Mouse (Mus musculus) embryonic facial prominence, embryonic 12.5 days (tissue): ENCODE data around the gene Als2. TPM values are rescaled to one million over a fixed set of nuclear protein-coding genes. Genes with fewer than 3 reads are reported as not detected.

Experiments
- ATAC-seq: fragments of 200-750 bp; cut with Nextera tagmentation; 2 replicates; pipeline ENCODE4 v1.8.0; 2017; ENCODE audit not compliant: insufficient number of reproducible peaks, insufficient read depth, low FRiP score, low TSS enrichment
- H3K27ac ChIP-seq: fragments of 300-500 bp; sonication (generic); 2 replicates; pipeline ENCODE4 v1.5.1; 2016; ENCODE audit warnings: mild to moderate bottlenecking
- H3K27me3 ChIP-seq: fragments of 300-500 bp; sonication (generic); 2 replicates; pipeline ENCODE4 v1.6.1; 2016; ENCODE audit warnings: mild to moderate bottlenecking, moderate library complexity
- H3K36me3 ChIP-seq: fragments of 300-500 bp; sonication (generic); 2 replicates; pipeline ENCODE4 v1.6.1; 2016; ENCODE audit warnings: mild to moderate bottlenecking
- H3K4me1 ChIP-seq: fragments of 300-500 bp; sonication (generic); 2 replicates; pipeline ENCODE4 v1.6.1; 2016
- H3K4me2 ChIP-seq: fragments of 300-500 bp; sonication (generic); replicated peaks from 2 replicates; pipeline ENCODE4 v1.6.1; 2016; ENCODE audit warnings: mild to moderate bottlenecking, moderate library complexity
- H3K4me3 ChIP-seq: fragments of 300-500 bp; sonication (generic); 2 replicates; pipeline ENCODE4 v1.5.1; 2016; ENCODE audit warnings: mild to moderate bottlenecking
- H3K9ac ChIP-seq: fragments of 300-500 bp; sonication (generic); 2 replicates; pipeline ENCODE4 v1.6.1; 2016; ENCODE audit warnings: mild to moderate bottlenecking, moderate library complexity
- H3K9me3 ChIP-seq: fragments of 300-500 bp; sonication (generic); 2 replicates; pipeline ENCODE4 v1.6.1; 2016; ENCODE audit warnings: mild to moderate bottlenecking, moderate library complexity
- WGBS: fragments of 180-500 bp; shearing (Covaris S2); methylation state at CpG from one replicate; pipeline ENCODE4 v1.1.7; 2016; 5-methylcytosine and 5-hydroxymethylcytosine counted together
- polyA plus RNA-seq: library from polyadenylated mRNA; unstranded; fragments of >200 nt; fragmentation: Nextera tagmentation; extraction: Ambion mirVana; gene quantifications from 2 replicates; pipeline ENCODE4 v1.2.1, GENCODE M21; 2016

Gene Als2
- polyA plus RNA-seq, 1 experiment from 2014 or later = 15.4 TPM

DNA sequence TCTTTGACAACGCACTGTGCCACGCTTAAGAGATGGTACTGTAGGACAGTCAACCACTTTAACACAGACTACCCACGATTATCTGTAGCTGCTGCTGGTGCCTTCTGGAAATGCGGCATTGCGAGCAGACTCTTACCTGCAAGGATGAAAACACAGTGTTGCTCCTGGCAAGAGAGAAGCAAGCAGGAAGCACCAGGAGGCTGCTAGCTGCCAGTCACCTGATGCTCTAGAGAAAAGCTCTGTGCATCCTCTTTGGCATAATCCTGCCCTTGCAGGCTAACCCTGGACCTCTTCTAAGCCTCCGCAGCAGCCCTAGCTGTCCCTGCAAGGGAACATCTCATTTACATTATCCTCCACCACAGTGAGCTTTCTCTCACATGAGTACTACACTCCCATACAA is 75.6 kb downstream of the Als2 start:
- Histone ChIP-seq H3K9me3 (no peaks in the 10 kb centered on the region), H3K36me3 (peaks cover 17% of the 10 kb centered on the region), H3K27ac (no peak overlapping the region), H3K4me1 (peaks cover 10% of the 10 kb centered on the region; the same call in 1 of the 2 replicates), H3K27me3 (no peaks in the 10 kb centered on the region), H3K9ac (no peak overlapping the region), H3K4me2 (no peak overlapping the region), H3K4me3 (no peak overlapping the region)
- 72% methylated on average over 6 of the region's 6 CpGs for WGBS
- no peak for ATAC-seq

DNA sequence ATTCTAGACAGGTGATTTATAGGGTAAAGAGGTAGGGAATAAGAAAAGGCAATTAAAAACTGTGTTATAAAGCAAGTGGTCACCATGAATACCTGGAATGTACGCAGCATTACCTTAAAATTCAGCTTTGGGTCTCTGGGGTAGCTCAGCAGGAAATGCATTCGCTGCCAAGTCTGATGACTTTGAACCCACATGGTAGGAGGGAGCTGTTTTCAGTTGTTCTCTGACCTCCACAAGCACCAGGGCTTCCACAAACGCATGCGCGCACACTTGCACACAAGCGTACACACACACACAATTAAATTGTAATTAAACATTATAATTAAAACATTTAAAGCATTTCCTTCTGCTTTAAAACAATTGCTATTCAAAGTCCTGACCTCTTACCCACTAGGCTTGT is 76.2 kb downstream of the Als2 start:
- no peak for ATAC-seq
- H3K4me1 ChIP-seq = peaks cover 10% of the 10 kb centered on the region; the same call in 1 of the 2 replicates
- H3K9ac ChIP-seq = no peak overlapping the region
- no peak overlapping the region for H3K27ac ChIP-seq
- H3K4me2 ChIP-seq = no peak overlapping the region
- no peaks in the 10 kb centered on the region for H3K9me3 ChIP-seq
- no peak overlapping the region for H3K4me3 ChIP-seq
- peaks cover 12% of the 10 kb centered on the region for H3K36me3 ChIP-seq
- 84% methylated on average over 6 of the region's 6 CpGs for WGBS
- no peaks in the 10 kb centered on the region for H3K27me3 ChIP-seq

GRCm38 (mm10) chr1:59159136-59159535 is 77.9 kb downstream of the Als2 start:
- Histone ChIP-seq H3K27me3 (no peaks in the 10 kb centered on the region), H3K4me2 (no peak overlapping the region)
- ATAC-seq = no peak

GRCm38 (mm10) chr1:59158498-59158897 is 78.5 kb downstream of the Als2 start:
- 77% methylated on average over 7 of the region's 7 CpGs for WGBS
- no peak overlapping the region for H3K9ac ChIP-seq
- no peak overlapping the region for H3K27ac ChIP-seq

More at GRCm38 (mm10) chr1:59159136-59159535, 77.9 kb downstream of the Als2 start:
- peaks cover 10% of the 10 kb centered on the region; the same call in 1 of the 2 replicates for H3K4me1 ChIP-seq
- no peak overlapping the region for H3K27ac ChIP-seq
- no peak overlapping the region for H3K9ac ChIP-seq
- H3K4me3 ChIP-seq = no peak overlapping the region
- peaks cover 10% of the 10 kb centered on the region for H3K36me3 ChIP-seq
- no peaks in the 10 kb centered on the region for H3K9me3 ChIP-seq
- WGBS = 90% methylated on average over 3 of the region's 3 CpGs

DNA sequence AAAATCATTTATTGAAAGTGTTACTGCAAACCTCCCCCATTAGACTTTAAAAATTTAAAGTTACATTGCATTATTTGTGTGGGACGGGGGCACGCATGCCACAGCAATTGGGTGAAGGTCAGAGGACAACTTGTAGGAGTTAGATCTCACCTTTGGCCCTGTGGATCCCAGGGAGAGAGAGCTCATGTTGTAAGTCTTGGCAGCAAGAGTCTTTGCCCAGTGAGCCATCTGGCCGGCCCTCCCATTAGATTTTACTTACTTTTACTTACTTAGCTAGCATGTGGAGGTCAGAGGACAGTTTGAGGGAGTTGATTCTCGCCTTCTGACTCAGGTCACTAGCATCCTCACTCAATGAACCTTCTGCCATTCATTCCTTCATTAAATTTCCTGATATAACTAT is 79.2 kb downstream of the Als2 start:
- ATAC-seq = no peak
- Histone ChIP-seq H3K27me3 (no peaks in the 10 kb centered on the region), H3K9me3 (no peaks in the 10 kb centered on the region), H3K36me3 (0 out of 2 replicates have a peak, but pooled peaks cover under 1% of the 10 kb centered on the region), H3K27ac (no peak overlapping the region), H3K4me3 (no peak overlapping the region), H3K4me2 (no peak overlapping the region), H3K4me1 (0 out of 2 replicates have a peak, but pooled peaks cover 4% of the 10 kb centered on the region), H3K9ac (no peak overlapping the region)
- 85% methylated on average over 4 of the region's 4 CpGs for WGBS

More at GRCm38 (mm10) chr1:59158498-59158897, 78.5 kb downstream of the Als2 start:
- no peaks in the 10 kb centered on the region for H3K9me3 ChIP-seq
- peaks cover 7% of the 10 kb centered on the region for H3K36me3 ChIP-seq
- H3K4me2 ChIP-seq = no peak overlapping the region
- H3K4me1 ChIP-seq = peaks cover 10% of the 10 kb centered on the region; the same call in 1 of the 2 replicates
- ATAC-seq = no peak
- no peaks in the 10 kb centered on the region for H3K27me3 ChIP-seq
- H3K4me3 ChIP-seq = no peak overlapping the region

- H3K9ac ChIP-seq = no peak overlapping the region
- WGBS = 73% methylated on average over 4 of the region's 4 CpGs
- no peaks in the 10 kb centered on the region for H3K27me3 ChIP-seq
- no peak overlapping the region for H3K4me3 ChIP-seq
- no peaks in the 10 kb centered on the region for H3K4me1 ChIP-seq
- H3K4me2 ChIP-seq = no peak overlapping the region
- no peak overlapping the region for H3K27ac ChIP-seq
- no peak for ATAC-seq
- H3K9me3 ChIP-seq = no peaks in the 10 kb centered on the region
- H3K36me3 ChIP-seq = no peaks in the 10 kb centered on the region
Observed at GRCm38 (mm10) chr1:59152346-59152745, 84.7 kb downstream of the Als2 start.

DNA sequence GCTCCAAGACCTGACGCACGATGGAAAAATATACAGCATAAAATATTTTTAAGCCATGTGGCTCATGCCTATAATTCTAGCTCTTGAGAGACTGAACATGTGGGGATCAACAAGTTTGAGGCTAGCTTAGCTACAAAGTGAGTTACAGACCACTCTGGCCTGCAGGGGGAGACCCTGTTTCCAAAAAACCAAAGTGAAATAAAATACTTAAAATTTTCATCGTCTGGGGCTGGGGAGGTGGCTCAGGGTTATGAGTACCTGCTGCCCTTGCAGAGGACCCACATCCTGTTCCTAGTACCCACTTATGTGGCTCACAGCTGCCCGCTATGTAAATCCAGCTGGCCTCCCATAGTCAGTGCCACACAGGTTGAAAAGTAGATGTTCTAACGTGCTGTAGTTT is 86.5 kb downstream of the Als2 start:
- ATAC-seq = no peak
- 73% methylated on average over 5 of the region's 5 CpGs for WGBS

GRCm38 (mm10) chr1:59144543-59144942 is 92.5 kb downstream of the Als2 start:
- Histone ChIP-seq H3K4me3 (no peak overlapping the region), H3K36me3 (no peaks in the 10 kb centered on the region), H3K9me3 (no peaks in the 10 kb centered on the region), H3K27me3 (no peaks in the 10 kb centered on the region), H3K9ac (no peak overlapping the region), H3K4me2 (no peak overlapping the region), H3K27ac (no peak overlapping the region), H3K4me1 (no peaks in the 10 kb centered on the region)
- WGBS = 77% methylated on average over 10 of the region's 10 CpGs
- ATAC-seq = no peak

More for the DNA sequence above, 86.5 kb downstream of the Als2 start:
- no peak overlapping the region for H3K4me2 ChIP-seq
- H3K27me3 ChIP-seq = no peaks in the 10 kb centered on the region
- H3K4me1 ChIP-seq = no peaks in the 10 kb centered on the region
- H3K9ac ChIP-seq = no peak overlapping the region
- no peaks in the 10 kb centered on the region for H3K9me3 ChIP-seq
- H3K4me3 ChIP-seq = no peak overlapping the region
- H3K27ac ChIP-seq = no peak overlapping the region
- H3K36me3 ChIP-seq = no peaks in the 10 kb centered on the region

- Histone ChIP-seq H3K27ac (no peak overlapping the region), H3K4me2 (no peak overlapping the region), H3K27me3 (no peaks in the 10 kb centered on the region), H3K4me3 (no peak overlapping the region), H3K9me3 (no peaks in the 10 kb centered on the region), H3K4me1 (no peaks in the 10 kb centered on the region), H3K36me3 (no peaks in the 10 kb centered on the region), H3K9ac (no peak overlapping the region)
- ATAC-seq = no peak
Observed at GRCm38 (mm10) chr1:59142809-59143208, 94.2 kb downstream of the Als2 start.

GRCm38 (mm10) chr1:59134419-59134818 is 102.6 kb downstream of the Als2 start:
- Histone ChIP-seq H3K9me3 (no peaks in the 10 kb centered on the region), H3K36me3 (no peaks in the 10 kb centered on the region), H3K4me2 (no peak overlapping the region), H3K27ac (no peak overlapping the region), H3K4me1 (no peaks in the 10 kb centered on the region), H3K4me3 (no peak overlapping the region), H3K27me3 (no peaks in the 10 kb centered on the region), H3K9ac (no peak overlapping the region)
- no peak for ATAC-seq
- 81% methylated on average over 5 of the region's 5 CpGs for WGBS

- H3K9ac ChIP-seq = no peak overlapping the region
- no peaks in the 10 kb centered on the region for H3K27me3 ChIP-seq
- 72% methylated on average over 7 of the region's 7 CpGs for WGBS
- H3K36me3 ChIP-seq = no peaks in the 10 kb centered on the region
- H3K27ac ChIP-seq = no peak overlapping the region
- no peaks in the 10 kb centered on the region for H3K4me1 ChIP-seq
- ATAC-seq = no peak
- H3K4me2 ChIP-seq = no peak overlapping the region
- no peak overlapping the region for H3K4me3 ChIP-seq
- H3K9me3 ChIP-seq = no peaks in the 10 kb centered on the region
Observed at GRCm38 (mm10) chr1:59128879-59129278, 108.2 kb downstream of the Als2 start.

GRCm38 (mm10) chr1:59125558-59125957 is 111.5 kb downstream of the Als2 start:
- Histone ChIP-seq H3K4me3 (no peak overlapping the region), H3K27ac (no peak overlapping the region), H3K27me3 (no peaks in the 10 kb centered on the region), H3K4me2 (no peak overlapping the region), H3K36me3 (no peaks in the 10 kb centered on the region), H3K9me3 (no peaks in the 10 kb centered on the region), H3K4me1 (peaks cover 1% of the 10 kb centered on the region; the same call in 1 of the 2 replicates), H3K9ac (no peak overlapping the region)
- no peak for ATAC-seq
- WGBS = 70% methylated on average over 5 of the region's 5 CpGs
